8 mouse cellular contexts compared by ENCODE assay signal in the genomic region with DNA sequence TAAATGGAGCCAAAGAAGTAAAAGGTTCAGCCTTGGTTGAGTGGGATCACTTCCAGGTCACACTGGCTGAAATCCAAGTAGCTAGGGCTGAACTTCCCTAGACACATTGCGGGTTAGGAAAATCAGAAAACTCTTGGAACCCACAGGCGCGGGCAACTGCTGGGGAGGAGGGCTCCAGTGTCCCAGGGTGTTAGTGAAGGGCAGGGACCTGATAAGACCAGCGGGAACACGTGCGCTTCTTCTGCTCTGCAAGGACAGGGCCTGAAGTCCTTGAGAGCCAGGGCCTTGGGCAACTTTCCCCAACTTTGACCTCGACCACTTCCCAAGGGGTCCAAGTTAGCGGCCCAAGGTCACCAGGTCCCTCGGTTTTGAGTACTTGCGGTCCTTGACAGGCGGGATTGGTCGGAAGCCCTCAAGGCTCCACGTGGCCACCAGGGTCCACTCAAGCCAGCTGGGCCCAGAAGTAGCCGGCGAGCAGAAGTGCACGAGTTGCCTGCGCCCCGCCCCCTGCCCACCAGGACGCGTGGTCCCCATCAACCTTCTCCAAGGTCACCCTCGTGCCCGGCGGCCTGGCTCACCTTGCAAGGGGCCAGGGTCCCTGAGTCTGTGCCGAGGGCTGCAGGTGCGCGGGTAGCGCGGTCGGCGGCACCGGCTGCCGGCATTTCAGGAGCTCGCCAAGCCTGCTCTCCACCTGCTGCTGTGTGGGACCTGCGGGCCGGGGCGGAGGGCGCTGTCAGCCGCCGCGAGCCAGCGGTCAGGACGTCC. TPM values are rescaled to one million over a fixed set of nuclear protein-coding genes. Genes with fewer than 3 reads are reported as not detected.
A peak's percentile ranks its signal among the peaks of the same experiment; 100 is the strongest.
DNase-seq lines count a peak whose midpoint lies in the region; ATAC-seq lines count a peak whose summit lies in the region.

No protein-coding gene starts in this region.

- H3K4me1 ChIP-seq in embryonic facial prominence, embryonic 11.5 days (ENCODE audit: control insufficient read depth, insufficient read depth, low read length), result peaks cover 6% of the 10 kb centered on the region
- peaks cover 8% of the 10 kb centered on the region; the same call in 1 of the 2 replicates for H3K4me1 ChIP-seq in heart, embryonic 11.5 days (ENCODE audit: control insufficient read depth, insufficient read depth, low read length)
- H3K4me1 ChIP-seq in kidney, embryonic 15.5 days, result peaks cover 25% of the 10 kb centered on the region

- under 1% methylated on average over 41 of the region's 42 CpGs for WGBS in embryonic facial prominence, embryonic 11.5 days
- WGBS in heart, embryonic 11.5 days (ENCODE audit: insufficient replicate concordance), result under 1% methylated on average over 38 of the region's 42 CpGs
- under 1% methylated on average over 42 of the region's 42 CpGs for WGBS in kidney, embryonic 15.5 days

- no peaks in the 10 kb centered on the region for H3K9me3 ChIP-seq in embryonic facial prominence, embryonic 11.5 days (replicated peaks; ENCODE audit: control insufficient read depth, low read length)
- H3K9me3 ChIP-seq in heart, embryonic 11.5 days (replicated peaks; ENCODE audit: control insufficient read depth, low read length), result no peaks in the 10 kb centered on the region
- no peaks in the 10 kb centered on the region for H3K9me3 ChIP-seq in kidney, embryonic 15.5 days (replicated peaks)

- H3K4me2 ChIP-seq in embryonic facial prominence, embryonic 11.5 days (ENCODE audit: low read depth, low read length), result peak overlapping the region; percentile 99
- peak overlapping the region; percentile 94 for H3K4me2 ChIP-seq in heart, embryonic 11.5 days
- H3K4me2 ChIP-seq in kidney, embryonic 15.5 days, result peak overlapping the region; percentile 96

- no peaks in the 10 kb centered on the region for H3K27me3 ChIP-seq in embryonic facial prominence, embryonic 11.5 days (ENCODE audit: control insufficient read depth, insufficient read depth, low read length)
- no peaks in the 10 kb centered on the region for H3K27me3 ChIP-seq in heart, embryonic 11.5 days (ENCODE audit: control insufficient read depth, insufficient read depth, low read length)
- no peaks in the 10 kb centered on the region for H3K27me3 ChIP-seq in kidney, embryonic 15.5 days

- peak; percentile 37 for DNase-seq in urinary bladder, postnatal 25 days (ENCODE audit: low spot score)
- no peak for DNase-seq in urinary bladder, postnatal 10 days (ENCODE audit: low spot score)
- peak; percentile 44 for DNase-seq in embryonic facial prominence, embryonic 11.5 days (ENCODE audit: low spot score)
- peak; percentile 52 for DNase-seq in lung, postnatal 14 days
- DNase-seq in retina, embryonic 14.5 days (ENCODE audit: low spot score), result peak; percentile 47

- H3K36me3 ChIP-seq in embryonic facial prominence, embryonic 11.5 days (replicated peaks; ENCODE audit: control insufficient read depth, insufficient read depth, low read depth, low read length), result no peaks in the 10 kb centered on the region
- no peaks in the 10 kb centered on the region for H3K36me3 ChIP-seq in heart, embryonic 11.5 days (ENCODE audit: control insufficient read depth, insufficient read depth, low read length)
- H3K36me3 ChIP-seq in kidney, embryonic 15.5 days, result peaks cover 13% of the 10 kb centered on the region

- H3K27ac ChIP-seq in embryonic facial prominence, embryonic 11.5 days (replicated peaks; ENCODE audit: low read depth, low read length), result no peak overlapping the region
- peak overlapping the region; percentile 88 for H3K27ac ChIP-seq in heart, embryonic 11.5 days (ENCODE audit: low read depth, low read length)
- H3K27ac ChIP-seq in kidney, embryonic 15.5 days, result peak overlapping the region; percentile 86

- peak overlapping the region; percentile 75 for H3K4me3 ChIP-seq in embryonic facial prominence, embryonic 11.5 days (ENCODE audit: low read depth, low read length)
- peak overlapping the region; percentile 98 for H3K4me3 ChIP-seq in heart, embryonic 11.5 days (ENCODE audit: low read depth, low read length)
- peak overlapping the region; percentile 82 for H3K4me3 ChIP-seq in kidney, embryonic 15.5 days (replicated peaks)

- H3K9ac ChIP-seq in embryonic facial prominence, embryonic 11.5 days (replicated peaks; ENCODE audit: low read length), result peak overlapping the region; percentile 55
- H3K9ac ChIP-seq in heart, embryonic 11.5 days (ENCODE audit: low read depth, low read length), result peak overlapping the region; percentile 93
- peak overlapping the region; percentile 70 for H3K9ac ChIP-seq in kidney, embryonic 15.5 days

- ATAC-seq in embryonic facial prominence, embryonic 11.5 days (replicated peaks; ENCODE audit: insufficient number of reproducible peaks, low FRiP score, low TSS enrichment, low read depth), result peak; percentile 44
- ATAC-seq in heart, embryonic 11.5 days (replicated peaks; ENCODE audit: insufficient number of reproducible peaks, low FRiP score, low TSS enrichment), result peak; percentile 36
- peak; percentile 69 for ATAC-seq in kidney, embryonic 15.5 days (replicated peaks; ENCODE audit: low FRiP score)
- no peak for ATAC-seq in inflammation-experienced regulatory T-cells, adult 6 months

RNA-seq across cellular contexts. Expression of a gene that starts 0.5 kb away (rescaled TPM):
- 7.3 and 9.5 TPM in 2 replicates for polyA plus RNA-seq in embryonic facial prominence, embryonic 11.5 days (2014; fragmentation: Nextera tagmentation; extraction: Ambion mirVana)
- 160 and 168 TPM in 2 replicates for polyA plus RNA-seq in heart, embryonic 11.5 days (2014; fragmentation: Nextera tagmentation; extraction: Ambion mirVana)
- polyA plus RNA-seq in kidney, embryonic 15.5 days (2015; fragmentation: Nextera tagmentation; extraction: Ambion mirVana), result 54.9 and 55.1 TPM in 2 replicates
- 1 to 10 TPM; 2.5 to 3.9 (median 3.5) TPM for polyA plus RNA-seq in inflammation-experienced regulatory T-cells, adult 6 months (2017; shearing (Covaris generic))

RNA-seq across cellular contexts. Expression of a gene that starts 6.7 kb away (rescaled TPM):
- polyA plus RNA-seq in embryonic facial prominence, embryonic 11.5 days (2014; fragmentation: Nextera tagmentation; extraction: Ambion mirVana), result 14.7 and 15.1 TPM in 2 replicates
- 12.3 and 14.0 TPM in 2 replicates for polyA plus RNA-seq in heart, embryonic 11.5 days (2014; fragmentation: Nextera tagmentation; extraction: Ambion mirVana)
- 31.2 and 35.6 TPM in 2 replicates for polyA plus RNA-seq in kidney, embryonic 15.5 days (2015; fragmentation: Nextera tagmentation; extraction: Ambion mirVana)
- 1 to 10 TPM; 3.3 to 7.0 (median 6.8) TPM for polyA plus RNA-seq in inflammation-experienced regulatory T-cells, adult 6 months (2017; shearing (Covaris generic))

RNA-seq across cellular contexts. Expression of a gene that starts 6.9 kb away (rescaled TPM):
- 49.8 and 63.3 TPM in 2 replicates for polyA plus RNA-seq in embryonic facial prominence, embryonic 11.5 days (2014; fragmentation: Nextera tagmentation; extraction: Ambion mirVana)
- 42.7 and 46.0 TPM in 2 replicates for polyA plus RNA-seq in heart, embryonic 11.5 days (2014; fragmentation: Nextera tagmentation; extraction: Ambion mirVana)
- 78.7 and 81.5 TPM in 2 replicates for polyA plus RNA-seq in kidney, embryonic 15.5 days (2015; fragmentation: Nextera tagmentation; extraction: Ambion mirVana)
- 100 to 1,000 TPM in 1 of 3 experiments, 10 to 100 TPM in 2; 91.1 to 121 (median 98.2) TPM for polyA plus RNA-seq in inflammation-experienced regulatory T-cells, adult 6 months (2017; shearing (Covaris generic))

RNA-seq across cellular contexts. Expression of a gene that starts 12.6 kb away (rescaled TPM):
- 0.63 and 0.87 TPM in 2 replicates for polyA plus RNA-seq in embryonic facial prominence, embryonic 11.5 days (2014; fragmentation: Nextera tagmentation; extraction: Ambion mirVana)
- 0.17 and 0.47 TPM in 2 replicates for polyA plus RNA-seq in heart, embryonic 11.5 days (2014; fragmentation: Nextera tagmentation; extraction: Ambion mirVana)
- polyA plus RNA-seq in kidney, embryonic 15.5 days (2015; fragmentation: Nextera tagmentation; extraction: Ambion mirVana), result 0.49 and 0.56 TPM in 2 replicates
- polyA plus RNA-seq in inflammation-experienced regulatory T-cells, adult 6 months (2017; shearing (Covaris generic)), result 1 to 10 TPM in 2 of 3 experiments, under 1 TPM in 1; 0.93 to 1.9 (median 1.4) TPM

RNA-seq across cellular contexts. Expression of a gene that starts 23.4 kb away (rescaled TPM):
- polyA plus RNA-seq in embryonic facial prominence, embryonic 11.5 days (2014; fragmentation: Nextera tagmentation; extraction: Ambion mirVana), result 7.1 and 9.7 TPM in 2 replicates
- polyA plus RNA-seq in heart, embryonic 11.5 days (2014; fragmentation: Nextera tagmentation; extraction: Ambion mirVana), result 9.6 and 11.9 TPM in 2 replicates
- polyA plus RNA-seq in kidney, embryonic 15.5 days (2015; fragmentation: Nextera tagmentation; extraction: Ambion mirVana), result 26.8 and 29.0 TPM in 2 replicates
- polyA plus RNA-seq in inflammation-experienced regulatory T-cells, adult 6 months (2017; shearing (Covaris generic)), result 10 to 100 TPM; 21.2 to 32.3 (median 23.4) TPM
